Mouse (Mus musculus): ENCODE measurements at regions not wholly inside any gene's neighbourhood (a gene's known extent, or its start where the extent isn't known, plus 50 kb on each side); places are given as distances from the start of the nearest gene placed in this dataset.

DNA sequence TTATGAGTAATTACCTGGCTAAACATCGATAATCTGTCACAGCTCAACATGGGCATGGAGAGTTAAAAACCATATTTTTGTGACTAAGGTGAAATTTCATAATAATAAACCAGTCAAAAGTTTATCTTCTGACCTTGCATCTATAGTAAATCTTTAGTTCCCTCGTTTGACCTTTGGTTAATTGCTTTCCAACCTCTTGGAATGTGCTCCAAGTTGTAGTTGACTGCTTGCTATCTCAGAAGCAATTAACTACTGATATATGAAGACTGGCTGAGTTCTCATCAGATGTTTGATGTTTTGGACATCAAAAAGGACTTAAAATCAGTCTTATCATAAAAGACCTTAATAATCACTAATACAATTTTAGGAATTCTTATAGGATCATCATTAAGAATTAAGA is 895.8 kb upstream of the Tmprss15 start:
- Histone ChIP-seq H3K36me3 (ENCODE audit: control insufficient read depth, insufficient read depth, low read length) (no peaks in the 10 kb centered on the region), H3K4me1 (ENCODE audit: control insufficient read depth, insufficient read depth, low read length) (no peaks in the 10 kb centered on the region), H3K9me3 (ENCODE audit: control insufficient read depth, low read length) (no peaks in the 10 kb centered on the region), H3K9ac (ENCODE audit: low read length) (no peak overlapping the region), H3K4me2 (no peak overlapping the region), H3K27ac (ENCODE audit: low read depth, low read length) (no peak overlapping the region), H3K27me3 (ENCODE audit: control insufficient read depth, insufficient read depth, low read length) (no peaks in the 10 kb centered on the region), H3K4me3 (ENCODE audit: low read depth, low read length) (no peak overlapping the region)
- ATAC-seq (ENCODE audit: low FRiP score), result no peak
- 85% methylated on average over 2 of the region's 2 CpGs for WGBS
- DNase-seq (ENCODE audit: low spot score, missing footprints), result no peak

DNA sequence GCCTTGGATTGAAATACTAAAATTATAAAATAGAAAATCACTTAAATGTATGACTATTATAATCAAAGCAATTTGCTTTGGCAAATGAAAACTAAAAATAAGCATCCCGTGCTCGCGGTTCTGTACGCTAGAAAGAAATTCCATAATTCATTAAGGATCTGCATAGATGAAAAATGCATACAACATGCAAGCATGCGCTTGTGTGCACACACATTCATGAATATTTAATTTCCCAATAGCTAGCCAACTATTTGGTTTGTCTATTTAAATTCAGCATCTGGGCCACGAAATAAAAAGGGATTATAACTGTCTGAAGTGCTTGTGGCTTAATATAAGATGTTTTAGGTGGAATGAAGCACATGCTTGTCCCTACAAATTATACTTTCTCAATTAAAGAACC is 881.2 kb upstream of the Tmprss15 start:
- Histone ChIP-seq H3K9me3 (ENCODE audit: control insufficient read depth, low read length) (no peaks in the 10 kb centered on the region), H3K4me1 (ENCODE audit: control insufficient read depth, insufficient read depth, low read length) (no peaks in the 10 kb centered on the region), H3K4me2 (no peak overlapping the region), H3K36me3 (ENCODE audit: control insufficient read depth, insufficient read depth, low read length) (no peaks in the 10 kb centered on the region), H3K27me3 (ENCODE audit: control insufficient read depth, insufficient read depth, low read length) (no peaks in the 10 kb centered on the region), H3K4me3 (ENCODE audit: low read depth, low read length) (no peak overlapping the region), H3K9ac (ENCODE audit: low read length) (no peak overlapping the region), H3K27ac (ENCODE audit: low read depth, low read length) (no peak overlapping the region)
- ATAC-seq (ENCODE audit: low FRiP score) (peak; percentile 46; the same call in 1 of the 2 replicates), DNase-seq (ENCODE audit: low spot score, missing footprints) (no peak)
- 81% methylated on average over 6 of the region's 6 CpGs for WGBS

DNA sequence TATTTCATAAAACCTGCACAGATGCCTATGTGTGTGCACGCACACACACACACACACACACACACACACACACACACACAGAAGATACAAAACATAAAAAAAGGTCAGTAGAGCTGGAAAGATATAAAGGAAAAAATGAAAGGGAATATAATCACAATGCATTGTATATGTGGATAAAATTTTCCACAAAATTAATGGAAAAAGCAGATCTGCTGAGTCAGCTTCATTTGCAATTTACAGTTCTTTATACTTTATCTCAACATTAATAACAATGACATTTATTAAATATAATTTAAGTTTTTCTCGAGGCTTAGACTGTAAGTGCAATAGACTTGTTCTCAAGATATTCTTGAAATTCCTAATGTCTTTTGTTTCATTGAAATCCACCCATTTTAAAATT is 846.1 kb upstream of the Tmprss15 start:
- Histone ChIP-seq H3K9ac (ENCODE audit: low read length) (no peak overlapping the region), H3K4me1 (ENCODE audit: control insufficient read depth, insufficient read depth, low read length) (no peaks in the 10 kb centered on the region), H3K36me3 (ENCODE audit: control insufficient read depth, insufficient read depth, low read length) (no peaks in the 10 kb centered on the region), H3K4me3 (ENCODE audit: low read depth, low read length) (no peak overlapping the region), H3K9me3 (ENCODE audit: control insufficient read depth, low read length) (no peaks in the 10 kb centered on the region), H3K4me2 (no peak overlapping the region), H3K27me3 (ENCODE audit: control insufficient read depth, insufficient read depth, low read length) (no peaks in the 10 kb centered on the region), H3K27ac (ENCODE audit: low read depth, low read length) (no peak overlapping the region)
- WGBS, result 69% methylated on average over 2 of the region's 2 CpGs
- ATAC-seq (ENCODE audit: low FRiP score) (no peak), DNase-seq (ENCODE audit: low spot score, missing footprints) (no peak)

DNA sequence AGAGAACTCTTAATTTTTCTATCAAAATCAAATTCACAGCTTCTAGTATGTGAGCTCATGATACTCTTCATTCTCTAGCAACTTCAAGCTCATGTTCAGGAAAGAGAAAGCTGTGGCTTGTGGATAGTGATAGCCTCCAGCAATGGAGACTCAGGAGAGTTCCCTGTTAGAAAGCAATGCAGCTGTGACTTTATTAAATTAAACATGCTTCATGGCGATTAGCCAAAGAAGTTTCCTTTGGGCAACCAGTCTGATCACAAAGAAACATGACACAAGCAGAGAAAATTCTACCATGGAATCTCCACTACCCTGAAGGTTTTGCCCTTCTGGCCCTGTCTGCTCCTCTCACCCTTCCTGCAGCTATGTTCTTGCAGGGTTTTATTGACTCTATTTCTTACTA is 816.2 kb upstream of the Tmprss15 start:
- Histone ChIP-seq H3K9ac (ENCODE audit: low read length) (no peak overlapping the region), H3K4me1 (ENCODE audit: control insufficient read depth, insufficient read depth, low read length) (no peaks in the 10 kb centered on the region), H3K9me3 (ENCODE audit: control insufficient read depth, low read length) (no peaks in the 10 kb centered on the region), H3K36me3 (ENCODE audit: control insufficient read depth, insufficient read depth, low read length) (no peaks in the 10 kb centered on the region), H3K4me3 (ENCODE audit: low read depth, low read length) (no peak overlapping the region), H3K27ac (ENCODE audit: low read depth, low read length) (no peak overlapping the region), H3K4me2 (no peak overlapping the region), H3K27me3 (ENCODE audit: control insufficient read depth, insufficient read depth, low read length) (no peaks in the 10 kb centered on the region)
- DNase-seq (ENCODE audit: low spot score, missing footprints), result no peak
- 63% methylated on average over 1 of the region's 1 CpGs for WGBS
- no peak for ATAC-seq (ENCODE audit: low FRiP score)

DNA sequence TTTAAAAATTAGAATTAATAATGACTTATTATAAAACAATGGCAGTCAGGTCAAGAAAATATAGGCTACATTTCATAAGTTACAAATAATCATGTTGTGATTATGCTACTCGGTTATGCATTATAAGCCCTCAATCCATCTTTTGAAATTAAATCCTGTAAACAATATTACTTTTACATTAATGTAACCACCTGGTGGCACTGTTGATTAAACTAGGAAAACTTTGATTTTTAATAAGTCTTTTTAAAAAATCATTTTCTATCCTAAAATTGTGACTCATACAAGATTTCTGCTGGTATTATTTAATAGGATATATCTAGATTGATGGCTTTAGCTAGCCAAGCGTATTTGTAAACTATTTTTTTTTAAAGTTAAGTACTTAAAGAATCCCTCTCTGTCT is 810.6 kb upstream of the Tmprss15 start:
- no peak overlapping the region for H3K4me3 ChIP-seq (ENCODE audit: low read depth, low read length)
- H3K27me3 ChIP-seq (ENCODE audit: control insufficient read depth, insufficient read depth, low read length), result no peaks in the 10 kb centered on the region
- no peak overlapping the region for H3K27ac ChIP-seq (ENCODE audit: low read depth, low read length)
- no peaks in the 10 kb centered on the region for H3K36me3 ChIP-seq (ENCODE audit: control insufficient read depth, insufficient read depth, low read length)
- 91% methylated on average over 2 of the region's 2 CpGs for WGBS
- H3K4me2 ChIP-seq, result no peak overlapping the region
- H3K9ac ChIP-seq (ENCODE audit: low read length), result no peak overlapping the region
- H3K9me3 ChIP-seq (ENCODE audit: control insufficient read depth, low read length), result no peaks in the 10 kb centered on the region
- no peaks in the 10 kb centered on the region for H3K4me1 ChIP-seq (ENCODE audit: control insufficient read depth, insufficient read depth, low read length)
- DNase-seq (ENCODE audit: low spot score, missing footprints) (no peak), ATAC-seq (ENCODE audit: low FRiP score) (no peak)

DNA sequence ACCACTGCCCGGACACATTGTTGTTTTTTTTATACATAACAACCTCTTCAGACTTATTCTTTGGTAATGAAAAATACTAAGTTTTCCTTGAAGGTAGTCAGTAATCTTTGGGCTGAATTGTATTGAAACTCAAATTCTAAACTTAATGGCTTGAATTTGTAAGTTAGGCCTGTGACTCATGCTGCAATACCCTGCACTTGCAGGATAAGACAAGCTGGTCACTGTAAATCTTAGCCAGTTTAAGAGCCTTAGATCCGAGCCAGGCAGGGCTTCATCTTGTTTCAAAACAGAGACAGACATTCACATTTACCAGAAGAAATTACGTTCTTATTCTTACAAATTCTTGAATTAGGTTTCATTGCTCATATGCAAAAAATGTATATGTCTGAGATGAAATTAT is 791.0 kb upstream of the Tmprss15 start:
- Histone ChIP-seq H3K9me3 (ENCODE audit: control insufficient read depth, low read length) (no peaks in the 10 kb centered on the region), H3K9ac (ENCODE audit: low read length) (no peak overlapping the region), H3K4me3 (ENCODE audit: low read depth, low read length) (no peak overlapping the region), H3K27me3 (ENCODE audit: control insufficient read depth, insufficient read depth, low read length) (no peaks in the 10 kb centered on the region), H3K4me2 (no peak overlapping the region), H3K36me3 (ENCODE audit: control insufficient read depth, insufficient read depth, low read length) (no peaks in the 10 kb centered on the region), H3K4me1 (ENCODE audit: control insufficient read depth, insufficient read depth, low read length) (no peaks in the 10 kb centered on the region), H3K27ac (ENCODE audit: low read depth, low read length) (no peak overlapping the region)
- ATAC-seq (ENCODE audit: low FRiP score) (no peak), DNase-seq (ENCODE audit: low spot score, missing footprints) (no peak)
- 80% methylated on average over 3 of the region's 3 CpGs for WGBS

DNA sequence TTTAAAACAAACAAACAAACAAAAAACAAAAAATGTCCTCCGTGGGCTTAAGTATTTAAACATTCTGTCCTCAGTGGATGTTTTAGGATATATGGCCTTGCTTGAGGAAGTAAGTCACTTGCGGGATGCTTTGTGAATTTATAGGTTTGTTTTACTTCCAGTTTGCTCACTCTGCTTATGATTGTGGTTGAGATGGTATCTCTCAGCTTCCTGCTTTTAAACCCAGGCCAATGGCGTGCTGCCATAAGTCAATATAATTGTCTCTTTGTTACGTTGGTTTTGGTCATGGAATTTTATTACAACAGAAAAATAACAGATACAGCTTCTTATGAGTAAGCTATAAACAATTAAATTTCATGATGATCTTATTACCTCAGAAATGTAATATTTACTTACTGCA is 787.2 kb upstream of the Tmprss15 start:
- Histone ChIP-seq H3K9me3 (ENCODE audit: control insufficient read depth, low read length) (no peaks in the 10 kb centered on the region), H3K4me1 (ENCODE audit: control insufficient read depth, insufficient read depth, low read length) (no peaks in the 10 kb centered on the region), H3K9ac (ENCODE audit: low read length) (no peak overlapping the region), H3K36me3 (ENCODE audit: control insufficient read depth, insufficient read depth, low read length) (no peaks in the 10 kb centered on the region), H3K27me3 (ENCODE audit: control insufficient read depth, insufficient read depth, low read length) (no peaks in the 10 kb centered on the region), H3K4me2 (no peak overlapping the region), H3K4me3 (ENCODE audit: low read depth, low read length) (no peak overlapping the region), H3K27ac (ENCODE audit: low read depth, low read length) (no peak overlapping the region)
- ATAC-seq (ENCODE audit: low FRiP score) (no peak), DNase-seq (ENCODE audit: low spot score, missing footprints) (no peak)
- 89% methylated on average over 4 of the region's 4 CpGs for WGBS

DNA sequence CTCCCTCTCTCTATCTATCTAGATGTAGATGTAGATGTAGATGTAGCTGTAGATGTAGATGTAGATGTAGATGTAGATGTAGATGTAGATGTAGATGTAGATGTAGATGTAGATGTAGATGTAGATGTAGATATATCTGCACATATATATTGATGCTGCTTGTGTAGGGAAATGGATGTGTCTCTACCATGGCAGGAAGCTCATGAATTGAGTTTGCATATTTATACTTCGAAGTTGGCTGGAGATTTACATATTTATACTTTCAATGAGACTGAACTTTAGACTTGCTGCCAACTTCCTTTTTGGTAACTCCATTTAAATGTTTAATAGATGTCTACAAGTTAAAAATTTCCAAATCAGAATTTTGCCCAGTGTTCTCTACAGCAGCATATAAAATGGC is 785.9 kb upstream of the Tmprss15 start:
- Histone ChIP-seq H3K27me3 (ENCODE audit: control insufficient read depth, insufficient read depth, low read length) (no peaks in the 10 kb centered on the region), H3K4me1 (ENCODE audit: control insufficient read depth, insufficient read depth, low read length) (no peaks in the 10 kb centered on the region), H3K4me3 (ENCODE audit: low read depth, low read length) (no peak overlapping the region), H3K9ac (ENCODE audit: low read length) (no peak overlapping the region), H3K9me3 (ENCODE audit: control insufficient read depth, low read length) (no peaks in the 10 kb centered on the region), H3K27ac (ENCODE audit: low read depth, low read length) (no peak overlapping the region), H3K36me3 (ENCODE audit: control insufficient read depth, insufficient read depth, low read length) (no peaks in the 10 kb centered on the region), H3K4me2 (no peak overlapping the region)
- no peak for ATAC-seq (ENCODE audit: low FRiP score)
- DNase-seq (ENCODE audit: low spot score, missing footprints), result no peak
- WGBS, result 82% methylated on average over 1 of the region's 1 CpGs

DNA sequence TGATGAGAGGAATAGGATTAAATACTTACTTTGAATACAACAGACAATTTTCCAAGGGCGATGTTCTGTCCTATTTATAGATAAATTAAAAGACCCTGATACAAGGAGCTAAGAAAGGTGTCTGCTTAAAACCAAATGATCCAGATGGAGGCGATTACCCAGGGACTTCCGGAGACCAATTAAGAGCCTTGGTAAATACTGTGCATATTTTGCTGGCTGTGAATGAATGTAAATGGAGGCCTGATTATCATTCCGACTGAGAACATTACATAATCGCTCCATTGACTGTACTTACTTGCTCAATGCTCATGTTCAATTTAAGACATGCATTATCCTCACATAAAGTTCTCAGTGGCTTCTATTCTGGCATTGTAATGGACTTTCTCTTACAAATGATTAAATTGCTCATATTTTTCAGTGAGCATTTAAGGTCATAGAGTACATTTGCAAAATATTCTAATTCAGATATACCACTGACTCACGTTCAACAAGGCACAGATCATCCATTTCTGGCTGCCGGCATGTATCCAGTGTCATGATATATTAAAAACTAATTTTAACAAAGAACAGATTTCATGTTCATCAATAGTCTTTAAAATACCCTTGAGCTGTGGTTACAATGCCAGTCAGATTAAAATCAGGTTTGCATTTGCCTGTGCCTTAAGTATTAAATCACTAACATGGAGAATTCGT is 779.8 kb upstream of the Tmprss15 start:
- WGBS, result 84% methylated on average over 8 of the region's 8 CpGs
- H3K4me1 ChIP-seq (ENCODE audit: control insufficient read depth, insufficient read depth, low read length), result no peaks in the 10 kb centered on the region
- no peak overlapping the region for H3K27ac ChIP-seq (ENCODE audit: low read depth, low read length)
- H3K27me3 ChIP-seq (ENCODE audit: control insufficient read depth, insufficient read depth, low read length), result no peaks in the 10 kb centered on the region
- no peak for ATAC-seq (ENCODE audit: low FRiP score)
- no peak overlapping the region for H3K9ac ChIP-seq (ENCODE audit: low read length)
- DNase-seq (ENCODE audit: low spot score, missing footprints), result peak; percentile 69
- H3K9me3 ChIP-seq (ENCODE audit: control insufficient read depth, low read length), result no peaks in the 10 kb centered on the region
- no peaks in the 10 kb centered on the region for H3K36me3 ChIP-seq (ENCODE audit: control insufficient read depth, insufficient read depth, low read length)
- H3K4me2 ChIP-seq, result no peak overlapping the region
- no peak overlapping the region for H3K4me3 ChIP-seq (ENCODE audit: low read depth, low read length)
